Mouse (Mus musculus) heart, embryonic 11.5 days (tissue): ENCODE results near the gene Cadm2. TPM values are rescaled to one million over a fixed set of nuclear protein-coding genes. Genes with fewer than 3 reads are reported as not detected.

Experiments used
- ATAC-seq: fragments of 200-750 bp; cut with Nextera tagmentation; replicated peaks from 2 replicates; pipeline ENCODE4 v1.8.0; 2017; ENCODE audit warnings: moderate library complexity; ENCODE audit not compliant: insufficient number of reproducible peaks, low FRiP score, low TSS enrichment
- H3K27ac ChIP-seq: fragments of 300-500 bp; sonication (generic); 2 replicates; pipeline ENCODE4 v1.5.1; 2014; ENCODE audit warnings: mild to moderate bottlenecking, low read depth, low read length
- H3K27me3 ChIP-seq: fragments of 300-500 bp; sonication (generic); 2 replicates; pipeline ENCODE4 v1.6.1; 2014; ENCODE audit warnings: mild to moderate bottlenecking, low read length, mixed read lengths; ENCODE audit not compliant: control insufficient read depth, insufficient read depth
- H3K36me3 ChIP-seq: fragments of 300-500 bp; sonication (generic); 2 replicates; pipeline ENCODE4 v1.6.1; 2014; ENCODE audit warnings: mild to moderate bottlenecking, low read length, moderate library complexity, mixed read lengths; ENCODE audit not compliant: control insufficient read depth, insufficient read depth
- H3K4me1 ChIP-seq: fragments of 300-500 bp; sonication (generic); 2 replicates; pipeline ENCODE4 v1.6.1; 2014; ENCODE audit warnings: low read length; ENCODE audit not compliant: control insufficient read depth, insufficient read depth
- H3K4me2 ChIP-seq: fragments of 300-500 bp; sonication (generic); 2 replicates; pipeline ENCODE4 v1.6.1; 2014; ENCODE audit warnings: mild to moderate bottlenecking, moderate library complexity
- H3K4me3 ChIP-seq: fragments of 300-500 bp; sonication (generic); 2 replicates; pipeline ENCODE4 v1.5.1; 2014; ENCODE audit warnings: low read depth, low read length
- H3K9ac ChIP-seq: fragments of 300-500 bp; sonication (generic); 2 replicates; pipeline ENCODE4 v1.6.1; 2014; ENCODE audit warnings: mild to moderate bottlenecking, low read depth, low read length, moderate library complexity
- H3K9me3 ChIP-seq: fragments of 300-500 bp; sonication (generic); replicated peaks from 2 replicates; pipeline ENCODE4 v1.6.1; 2016; ENCODE audit warnings: low read length; ENCODE audit not compliant: control insufficient read depth
- WGBS: fragments of 180-500 bp; shearing (Covaris S2); extraction: QIAGEN DNeasy Blood & Tissue Kit; methylation state at CpG from one replicate; pipeline ENCODE4 v1.1.7; 2014; ENCODE audit not compliant: insufficient replicate concordance; 5-methylcytosine and 5-hydroxymethylcytosine counted together
- polyA plus RNA-seq: library from polyadenylated mRNA; unstranded; fragments of >200 nt; fragmentation: Nextera tagmentation; extraction: Ambion mirVana; gene quantifications from 2 replicates; pipeline ENCODE4 v1.2.1, GENCODE M21; 2014

Gene Cadm2
- polyA plus RNA-seq, 1 experiment from 2014 or later, result 0.52 TPM

DNA sequence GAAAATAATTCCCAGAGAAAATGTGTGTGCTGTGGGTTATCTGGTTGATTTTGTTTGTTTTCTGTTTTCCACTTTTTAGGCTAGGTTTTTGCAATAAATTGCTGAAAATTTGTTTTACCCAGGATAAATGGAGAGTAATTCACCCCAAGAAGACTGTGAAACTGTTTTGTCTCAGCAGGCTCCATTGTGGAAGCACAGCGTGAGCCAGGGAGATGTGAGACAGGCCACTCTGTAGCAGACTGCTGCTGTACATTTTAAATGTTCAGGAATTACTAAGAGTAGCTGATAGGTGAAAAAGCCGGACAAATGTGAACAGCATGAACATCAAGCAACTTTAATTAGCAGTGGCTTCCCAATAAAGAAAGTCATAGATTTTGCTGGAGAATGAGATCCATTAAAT, 541.4 kb downstream of the Cadm2 start:
- H3K9ac ChIP-seq, result no peak overlapping the region
- no peaks in the 10 kb centered on the region for H3K27me3 ChIP-seq
- H3K9me3 ChIP-seq, result no peaks in the 10 kb centered on the region
- H3K4me1 ChIP-seq, result no peaks in the 10 kb centered on the region
- no peak for ATAC-seq
- no peak overlapping the region for H3K4me3 ChIP-seq
- WGBS, result 78% methylated on average over 2 of the region's 2 CpGs
- no peak overlapping the region for H3K4me2 ChIP-seq
- H3K36me3 ChIP-seq, result no peaks in the 10 kb centered on the region
- H3K27ac ChIP-seq, result no peak overlapping the region

DNA sequence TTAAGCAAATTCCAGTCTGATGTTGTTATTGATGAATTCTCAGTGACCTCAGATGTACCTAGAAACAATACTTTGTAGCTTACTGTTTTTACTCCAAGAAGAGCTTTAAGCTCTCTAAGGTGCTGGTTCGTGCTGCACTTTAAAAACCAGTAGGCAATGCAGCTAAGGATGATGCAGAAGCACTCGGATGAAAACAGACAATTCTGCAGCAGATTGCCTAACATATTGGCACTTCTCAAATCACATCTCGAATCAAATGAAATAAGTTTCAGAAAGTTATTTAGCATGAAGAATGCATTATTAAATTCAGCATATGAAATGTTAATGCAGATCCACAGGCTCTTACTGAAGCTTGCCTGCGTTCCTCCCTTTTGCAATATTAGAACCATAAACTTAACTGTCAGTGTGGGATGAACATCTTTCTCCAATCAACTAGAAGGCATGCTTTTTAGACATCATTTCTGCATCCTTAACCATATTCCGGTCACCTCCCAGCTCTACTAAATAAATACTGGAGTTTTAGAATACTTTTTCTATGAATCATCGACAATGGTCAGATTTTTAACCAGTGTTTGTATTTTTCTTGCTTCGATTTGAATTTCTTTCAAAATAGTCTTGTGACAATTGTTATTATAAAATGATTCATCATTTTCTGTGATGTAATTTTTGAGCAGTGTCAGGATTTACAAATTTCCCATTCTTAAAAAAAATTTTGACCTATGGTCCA, 544.4 kb downstream of the Cadm2 start:
- no peak overlapping the region for H3K4me3 ChIP-seq
- ATAC-seq, result no peak
- 79% methylated on average over 7 of the region's 7 CpGs for WGBS
- H3K4me2 ChIP-seq, result no peak overlapping the region
- H3K9ac ChIP-seq, result no peak overlapping the region
- H3K4me1 ChIP-seq, result no peaks in the 10 kb centered on the region
- no peak overlapping the region for H3K27ac ChIP-seq
- no peaks in the 10 kb centered on the region for H3K36me3 ChIP-seq
- no peaks in the 10 kb centered on the region for H3K9me3 ChIP-seq
- no peaks in the 10 kb centered on the region for H3K27me3 ChIP-seq

DNA sequence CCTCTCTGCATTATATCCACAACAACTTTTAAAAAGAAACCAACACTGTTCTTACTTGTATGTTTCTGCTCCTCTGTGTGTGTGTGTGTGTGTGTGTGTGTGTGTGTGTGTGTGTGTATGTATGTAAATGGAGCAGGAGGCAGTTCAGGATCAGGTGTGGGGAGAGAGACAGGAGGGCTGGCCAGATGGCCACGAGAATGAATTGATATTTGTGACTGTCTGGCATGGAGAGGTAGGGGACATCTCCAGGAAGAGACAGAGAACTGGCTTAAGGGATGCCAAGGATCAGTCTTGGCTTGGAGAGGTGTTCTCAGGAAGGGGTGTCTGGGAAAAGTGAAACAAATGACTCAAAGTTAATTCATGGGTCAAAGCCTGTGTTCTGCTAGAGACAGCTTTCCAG, 552.2 kb downstream of the Cadm2 start:
- Histone ChIP-seq H3K4me3 (no peak overlapping the region), H3K9me3 (no peaks in the 10 kb centered on the region), H3K27ac (no peak overlapping the region), H3K27me3 (no peaks in the 10 kb centered on the region), H3K36me3 (no peaks in the 10 kb centered on the region), H3K4me1 (no peaks in the 10 kb centered on the region), H3K4me2 (no peak overlapping the region), H3K9ac (no peak overlapping the region)
- ATAC-seq, result no peak
- 43% methylated on average over 1 of the region's 1 CpGs for WGBS

DNA sequence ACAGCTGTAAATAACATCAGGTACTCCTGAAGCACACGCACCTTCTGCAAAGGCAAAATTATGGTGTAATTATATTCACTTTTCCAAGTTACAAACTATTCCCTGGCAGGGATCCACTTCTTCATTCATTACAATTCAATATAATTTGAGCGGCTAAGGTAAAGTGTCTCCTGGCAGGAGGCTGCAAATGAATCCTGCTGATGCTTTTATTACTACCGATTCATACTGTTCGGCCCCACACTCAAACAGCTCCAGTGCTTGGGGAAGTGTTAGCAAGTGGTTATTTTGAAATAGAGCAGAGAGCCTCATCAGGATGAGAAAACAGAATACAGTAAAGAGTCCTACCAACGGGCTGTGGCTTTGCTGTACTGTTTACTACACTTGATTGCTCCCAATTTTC, 589.8 kb downstream of the Cadm2 start:
- WGBS, result 90% methylated on average over 5 of the region's 5 CpGs

DNA sequence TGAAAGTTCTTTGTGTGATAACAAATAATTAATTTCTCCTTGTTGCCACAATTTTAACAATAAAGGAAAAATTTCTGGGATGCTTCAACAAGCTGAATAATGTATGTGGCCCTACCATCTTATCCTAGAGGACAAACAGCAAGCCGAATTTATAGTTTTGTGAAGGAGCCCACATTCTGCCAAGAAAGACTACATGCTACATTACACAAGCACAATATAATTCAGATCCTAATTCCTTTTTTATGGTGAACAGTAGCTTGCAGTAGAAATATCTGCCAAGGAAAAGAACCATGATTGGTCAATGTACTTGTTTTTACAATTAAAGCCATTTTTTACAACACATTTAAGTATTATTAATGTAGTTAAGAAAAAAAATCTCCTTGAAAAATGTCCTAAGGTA, 600.9 kb downstream of the Cadm2 start:
- WGBS, result 76% methylated on average over 1 of the region's 1 CpGs
- ATAC-seq, result no peak
- no peaks in the 10 kb centered on the region for H3K36me3 ChIP-seq

More for the DNA sequence above, 589.8 kb downstream of the Cadm2 start:
- Histone ChIP-seq H3K4me3 (no peak overlapping the region), H3K27ac (no peak overlapping the region), H3K9me3 (no peaks in the 10 kb centered on the region), H3K4me1 (no peaks in the 10 kb centered on the region), H3K9ac (no peak overlapping the region), H3K4me2 (no peak overlapping the region), H3K36me3 (no peaks in the 10 kb centered on the region), H3K27me3 (no peaks in the 10 kb centered on the region)
- no peak for ATAC-seq

DNA sequence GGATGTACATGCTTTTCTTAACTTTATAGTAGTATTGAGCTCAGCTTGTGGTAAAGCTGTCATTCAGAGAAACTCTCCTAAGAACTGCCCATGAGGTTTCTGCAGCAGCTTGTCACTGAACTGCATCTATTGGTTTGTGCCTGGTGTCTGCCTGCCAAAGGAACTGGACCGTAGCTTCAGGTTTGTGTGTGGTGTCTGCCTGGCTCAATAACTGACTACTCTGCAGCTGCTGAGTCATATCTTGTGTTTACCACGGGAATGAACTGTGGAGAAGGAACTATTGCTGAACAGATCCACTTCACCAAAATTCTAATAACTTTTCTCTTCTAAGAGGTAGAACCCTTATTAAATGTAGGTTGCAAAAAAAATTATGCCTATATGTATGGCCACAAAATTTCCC, 603.0 kb downstream of the Cadm2 start:
- no peaks in the 10 kb centered on the region for H3K4me1 ChIP-seq
- no peaks in the 10 kb centered on the region for H3K9me3 ChIP-seq
- WGBS, result 80% methylated on average over 2 of the region's 2 CpGs
- no peak overlapping the region for H3K4me2 ChIP-seq
- no peaks in the 10 kb centered on the region for H3K36me3 ChIP-seq
- no peak overlapping the region for H3K27ac ChIP-seq
- no peak overlapping the region for H3K9ac ChIP-seq
- H3K4me3 ChIP-seq, result no peak overlapping the region
- ATAC-seq, result no peak
- no peaks in the 10 kb centered on the region for H3K27me3 ChIP-seq

More for the DNA sequence above, 600.9 kb downstream of the Cadm2 start:
- Histone ChIP-seq H3K9ac (no peak overlapping the region), H3K27ac (no peak overlapping the region), H3K4me3 (no peak overlapping the region), H3K27me3 (no peaks in the 10 kb centered on the region), H3K9me3 (no peaks in the 10 kb centered on the region), H3K4me1 (no peaks in the 10 kb centered on the region), H3K4me2 (no peak overlapping the region)

DNA sequence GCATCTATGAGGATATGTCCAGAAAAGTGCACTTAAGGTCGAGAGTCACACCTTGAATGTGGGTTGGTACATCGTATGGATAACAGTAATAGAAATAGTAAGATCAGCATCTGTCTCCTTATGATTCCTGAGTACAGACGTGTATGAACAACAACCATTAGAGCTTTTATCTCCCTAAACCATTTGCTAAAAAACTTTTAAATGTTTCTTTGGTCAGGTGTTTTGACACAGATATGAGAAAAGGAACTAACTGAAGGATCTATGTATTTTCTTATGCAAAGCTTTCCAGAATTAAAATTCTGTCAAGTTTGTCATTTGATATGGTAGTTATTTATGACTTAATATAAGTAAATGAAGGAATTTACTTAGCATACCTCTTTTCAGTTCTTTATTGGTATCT, 617.5 kb downstream of the Cadm2 start:
- Histone ChIP-seq H3K4me1 (no peaks in the 10 kb centered on the region), H3K9ac (no peak overlapping the region), H3K9me3 (no peaks in the 10 kb centered on the region), H3K36me3 (no peaks in the 10 kb centered on the region), H3K27ac (no peak overlapping the region), H3K4me3 (no peak overlapping the region), H3K4me2 (no peak overlapping the region), H3K27me3 (no peaks in the 10 kb centered on the region)
- no peak for ATAC-seq
- 73% methylated on average over 3 of the region's 3 CpGs for WGBS

DNA sequence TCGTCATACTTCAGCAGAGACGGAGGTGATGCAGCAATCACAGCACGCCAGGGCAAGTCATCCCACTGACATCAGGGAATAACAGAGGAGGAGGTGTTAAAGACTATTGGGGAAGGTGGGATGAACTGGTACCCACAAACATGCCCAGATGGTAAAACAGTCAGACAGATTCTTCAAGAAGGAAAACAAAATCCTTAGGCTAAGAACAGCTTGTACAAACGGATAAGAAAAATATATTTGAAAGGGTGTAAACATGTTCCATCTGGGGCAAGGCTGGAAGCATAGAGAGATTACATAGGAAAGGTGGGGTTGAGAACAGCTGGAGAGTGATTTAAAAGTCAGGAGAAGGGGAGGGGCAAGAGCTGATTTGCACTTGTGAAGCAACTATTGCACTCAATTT, 619.0 kb downstream of the Cadm2 start:
- Histone ChIP-seq H3K4me1 (no peaks in the 10 kb centered on the region), H3K9me3 (no peaks in the 10 kb centered on the region), H3K27me3 (no peaks in the 10 kb centered on the region), H3K9ac (no peak overlapping the region), H3K4me2 (no peak overlapping the region), H3K27ac (no peak overlapping the region), H3K36me3 (no peaks in the 10 kb centered on the region), H3K4me3 (no peak overlapping the region)
- no peak for ATAC-seq
- WGBS, result 48% methylated on average over 4 of the region's 4 CpGs

DNA sequence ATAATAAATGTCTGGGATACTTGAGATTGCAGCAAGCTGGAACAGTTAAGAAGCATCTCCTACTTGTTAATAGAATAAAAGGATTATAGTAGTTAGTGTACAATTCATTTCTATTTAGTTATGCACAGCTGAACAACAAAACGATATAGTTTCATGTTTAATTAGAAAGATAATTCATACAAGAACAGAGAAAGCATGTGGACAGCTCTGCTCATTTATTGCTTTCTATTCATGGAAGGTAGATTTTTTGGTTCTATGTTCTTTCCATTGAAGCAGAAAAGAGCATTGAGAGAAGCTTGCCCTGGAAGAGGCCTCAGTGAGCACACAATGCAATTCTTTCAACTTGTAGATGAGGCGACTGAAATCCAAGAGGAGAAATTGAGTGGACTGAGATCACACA, 623.2 kb downstream of the Cadm2 start:
- Histone ChIP-seq H3K4me1 (no peaks in the 10 kb centered on the region), H3K27me3 (no peaks in the 10 kb centered on the region), H3K9me3 (no peaks in the 10 kb centered on the region), H3K4me3 (no peak overlapping the region), H3K27ac (no peak overlapping the region), H3K9ac (no peak overlapping the region), H3K4me2 (no peak overlapping the region), H3K36me3 (no peaks in the 10 kb centered on the region)
- no peak for ATAC-seq
- WGBS, result 73% methylated on average over 2 of the region's 2 CpGs
